Mouse (Mus musculus) c-Kit-positive CD71-positive TER-119-negative erythroid progenitor cells, embryonic 14.5 days (primary cell): ENCODE measurements around the gene Ncapg.
"Not testable (repeated sequence)": the region's sequence is repeated elsewhere in the genome, so short reads cannot be mapped to it uniquely, and the experiment has no call there.

ENCODE experiments used
- DNase-seq: peaks from one replicate; pipeline ENCODE4 v3.0.0-alpha.2; 2013; ENCODE audit warnings: low read depth

The Ncapg gene

DNA sequence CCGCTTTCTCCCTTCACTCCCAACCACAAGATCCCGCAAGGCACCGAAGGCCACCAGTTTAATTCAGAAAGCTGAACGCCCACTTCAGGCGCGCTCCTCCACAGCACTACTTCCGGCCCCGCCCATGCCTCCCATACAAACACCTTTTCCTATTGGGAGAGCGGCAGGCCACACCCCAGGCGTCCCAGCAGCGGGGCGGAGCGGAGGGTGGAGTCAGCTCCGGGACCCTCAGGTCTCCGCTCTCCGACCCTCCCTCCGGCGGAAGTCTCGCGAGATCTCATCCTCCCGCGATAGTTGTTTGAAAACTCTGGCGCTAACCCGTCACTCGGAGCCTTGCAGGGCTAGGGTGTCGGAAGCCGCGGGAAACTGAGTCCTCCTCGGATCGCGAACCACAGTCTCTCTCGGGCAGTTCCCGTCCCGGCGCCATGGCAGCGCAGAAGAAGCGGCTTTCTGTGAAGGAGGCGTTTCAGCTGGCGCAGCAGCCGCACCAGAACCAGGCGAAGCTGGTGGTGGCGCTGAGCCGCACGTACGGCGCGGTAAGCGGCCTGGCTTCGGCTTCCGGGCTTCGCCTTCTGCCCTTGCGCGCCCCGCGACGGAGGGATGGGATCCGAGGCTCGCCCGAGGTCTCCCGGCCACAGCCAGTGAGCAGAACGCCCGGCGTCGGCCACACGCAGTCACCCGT, at the start of gene Ncapg:
Gene Ncapg, plus strand, starts transcription at position 322 of the 682 bp plus-strand sequence.
- peak; percentile 99 for DNase-seq

DNA sequence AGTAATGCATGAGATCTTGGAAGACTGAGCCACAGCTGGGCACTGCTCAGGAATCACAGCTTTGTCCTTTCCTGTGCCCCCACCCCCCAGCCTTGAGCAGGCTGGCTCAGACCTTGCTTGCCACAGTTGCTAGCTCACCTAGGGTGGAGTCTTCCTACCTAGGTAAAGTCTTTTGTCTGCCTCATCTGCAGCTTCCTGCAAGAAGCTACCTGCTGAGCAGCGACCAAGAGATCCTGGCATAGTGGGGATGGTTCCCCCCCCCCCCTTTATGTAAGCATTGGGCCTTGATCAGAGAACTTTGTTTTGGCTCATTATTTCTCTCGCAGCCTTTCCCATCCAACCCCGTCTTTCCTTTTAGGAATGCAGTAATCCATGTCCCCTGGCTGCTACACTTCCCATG, 48.2 kb upstream of the Ncapg start:
- no peak for DNase-seq

DNA sequence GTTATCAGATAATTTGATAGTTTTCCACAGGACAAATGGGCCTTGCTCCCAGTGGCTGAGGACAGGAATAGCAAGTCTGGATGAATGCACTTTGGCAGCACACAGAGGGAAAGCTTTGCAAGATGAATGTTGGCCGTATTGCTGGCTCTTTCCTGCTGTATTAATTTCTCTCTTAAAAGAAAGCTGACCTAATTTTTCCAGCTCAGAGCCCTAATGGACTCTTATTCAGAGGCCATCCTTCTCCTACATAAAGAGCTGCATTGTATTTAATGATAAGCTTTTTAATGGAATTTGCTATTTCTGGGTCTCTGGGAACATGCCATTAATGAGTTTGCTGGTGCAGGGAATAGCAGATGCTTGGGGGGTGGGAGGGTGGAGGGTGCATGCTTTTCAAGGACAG, 41.9 kb upstream of the Ncapg start:
- DNase-seq: no peak

DNA sequence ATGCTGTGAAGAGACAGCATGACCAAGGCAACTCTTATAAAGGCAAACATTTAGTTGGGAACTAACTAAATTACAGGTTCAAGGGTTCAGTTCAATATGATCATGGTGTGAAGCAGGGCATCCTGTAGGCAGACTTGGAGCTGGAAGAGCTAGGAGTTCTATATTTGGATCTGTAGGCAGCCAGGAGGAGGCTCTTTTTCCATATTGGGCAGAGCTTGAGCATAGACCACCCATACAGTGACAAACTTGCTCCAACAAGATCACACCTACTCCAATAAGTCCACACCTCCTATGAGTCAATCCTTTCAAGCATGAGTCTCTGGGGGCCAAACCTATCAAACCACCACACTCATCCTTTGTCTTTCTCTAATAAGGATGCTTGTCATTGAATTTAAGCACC, 40.2 kb upstream of the Ncapg start:
- no peak for DNase-seq

DNA sequence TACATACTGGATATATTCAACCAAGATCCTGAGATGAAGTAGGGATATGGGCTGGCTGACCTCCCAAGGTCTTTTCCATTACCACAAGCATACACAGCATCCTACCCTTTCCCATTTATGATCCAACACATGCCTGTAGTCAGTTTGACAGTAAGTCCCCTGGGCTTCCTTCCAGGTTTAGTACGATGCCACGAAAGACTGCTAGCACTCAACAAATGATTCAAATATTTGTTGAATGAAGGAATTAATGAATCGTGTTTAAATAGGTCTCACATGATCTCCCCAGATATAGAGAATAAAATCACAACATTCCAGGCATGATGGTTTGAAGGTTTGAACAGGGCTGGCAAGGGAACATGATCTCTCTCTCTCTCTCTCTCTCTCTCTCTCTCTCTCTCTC, 31.3 kb upstream of the Ncapg start:
- no peak for DNase-seq

DNA sequence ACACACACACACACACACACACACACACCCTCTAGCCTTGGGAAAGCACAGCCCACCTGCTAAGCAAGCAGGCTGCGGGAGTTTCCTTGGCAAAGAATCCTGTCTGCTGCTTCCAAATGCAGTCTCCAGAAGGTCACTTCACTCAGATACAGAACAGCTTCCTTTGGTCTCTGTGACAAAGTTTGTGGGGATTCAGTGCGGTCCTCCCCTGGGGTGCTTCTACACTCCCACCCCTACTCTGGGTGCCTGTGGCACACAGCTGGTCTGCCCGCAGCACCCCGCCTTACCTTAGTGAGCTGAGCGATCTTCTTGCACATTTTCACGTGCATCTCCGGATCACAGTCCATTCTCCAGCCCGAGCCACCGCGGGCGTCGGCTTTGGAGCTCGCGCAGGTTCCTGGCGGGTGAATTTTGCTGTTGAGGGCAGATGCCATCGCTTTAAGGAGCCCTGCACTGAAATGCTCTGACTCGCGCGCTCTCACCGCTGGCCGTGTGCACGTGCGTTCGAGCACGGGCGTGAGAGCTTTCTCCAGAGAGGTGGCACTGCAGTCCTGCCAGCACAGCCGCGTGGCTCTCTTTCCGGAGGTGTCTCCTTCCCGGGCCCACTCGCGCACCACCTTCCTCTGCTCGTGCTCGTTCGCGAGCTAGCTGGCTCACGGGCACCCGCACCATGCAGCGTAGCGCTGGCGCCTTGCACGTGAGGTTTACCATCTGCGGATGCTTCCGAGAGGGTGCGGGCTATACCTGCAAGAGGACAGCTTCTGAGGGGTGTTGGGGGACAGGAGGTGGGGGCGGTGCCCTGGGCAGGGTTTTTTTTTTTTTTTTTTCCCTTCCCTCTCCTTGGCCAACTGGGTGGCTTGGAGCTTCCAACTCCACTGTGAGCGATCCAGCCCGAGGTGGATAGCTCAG, 30.7 kb upstream of the Ncapg start, which contains the start of gene Fam184b:
Gene Fam184b, minus strand, starts transcription at position 809 of the 909 bp plus-strand sequence.
- DNase-seq: no peak

DNA sequence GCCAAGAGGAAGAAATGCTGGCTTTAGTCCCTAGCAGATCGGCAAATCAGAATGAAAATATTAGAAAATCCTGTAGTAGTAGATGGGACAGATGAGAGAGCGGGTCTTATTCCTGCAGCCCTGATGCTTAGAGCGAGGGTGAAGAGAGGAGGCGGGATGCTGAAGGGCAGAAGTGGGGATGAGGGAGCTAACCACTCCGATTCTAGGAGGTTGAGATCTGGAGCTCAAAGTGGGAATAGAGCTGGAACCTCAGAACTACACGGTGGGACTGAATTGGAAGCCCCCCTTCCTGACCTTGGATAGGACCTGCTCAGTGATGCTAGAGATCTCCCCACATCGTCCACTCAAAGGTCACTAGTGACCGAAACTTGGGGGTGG, 30.0 kb upstream of the Ncapg start:
- no peak for DNase-seq

DNA sequence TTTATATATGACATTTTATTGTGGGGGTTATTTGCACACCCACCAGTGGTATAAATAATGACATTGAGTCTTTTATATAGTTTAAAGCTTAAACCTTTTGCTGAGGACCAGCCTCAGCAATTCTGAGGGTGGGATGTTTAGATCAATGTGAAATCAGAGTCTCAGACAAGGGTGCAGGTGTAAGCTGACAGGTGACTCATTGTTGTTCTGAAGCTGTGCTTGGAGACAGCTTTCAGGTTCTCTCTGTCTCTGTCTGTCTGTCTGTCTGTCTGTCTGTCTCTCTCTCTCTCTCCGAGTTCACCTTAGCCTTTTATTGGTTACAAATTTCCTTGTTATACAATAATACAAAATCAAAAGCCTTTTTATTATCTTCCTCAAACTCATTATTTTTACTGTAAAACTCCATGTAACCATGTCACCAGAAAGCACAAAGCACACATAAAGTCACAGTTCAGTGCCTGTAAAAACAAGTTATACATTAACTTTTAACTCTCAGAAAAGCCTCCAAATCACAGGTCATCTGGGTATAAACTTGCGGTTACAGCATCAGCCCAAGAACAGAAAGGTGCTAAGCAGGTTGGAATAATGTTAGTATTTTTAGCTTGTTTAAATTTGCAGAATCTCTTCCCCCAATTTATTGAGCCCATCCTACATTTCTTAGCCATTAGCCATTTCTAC, 18.6 kb upstream of the Ncapg start:
- no peak for DNase-seq

DNA sequence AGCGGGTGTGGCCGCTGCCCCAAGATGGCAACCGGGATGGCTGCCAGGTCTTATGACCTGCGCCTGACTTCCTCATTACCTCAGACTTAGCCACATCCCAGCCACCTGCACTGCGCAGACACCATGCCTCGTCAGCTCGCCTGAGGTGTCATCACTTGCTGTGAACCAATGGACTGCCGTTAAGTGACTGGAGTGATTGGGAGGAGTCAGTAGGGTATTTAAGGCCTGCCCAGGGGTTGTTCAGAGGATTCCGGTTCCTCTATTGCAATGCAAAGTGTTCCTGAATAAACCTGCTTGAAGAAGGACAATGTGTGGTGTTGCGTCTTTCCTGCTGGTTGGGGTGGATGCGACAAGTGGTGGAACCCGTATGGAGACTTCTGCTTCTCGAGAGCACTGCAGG, 11.3 kb upstream of the Ncapg start:
- DNase-seq: not testable (repeated sequence)

DNA sequence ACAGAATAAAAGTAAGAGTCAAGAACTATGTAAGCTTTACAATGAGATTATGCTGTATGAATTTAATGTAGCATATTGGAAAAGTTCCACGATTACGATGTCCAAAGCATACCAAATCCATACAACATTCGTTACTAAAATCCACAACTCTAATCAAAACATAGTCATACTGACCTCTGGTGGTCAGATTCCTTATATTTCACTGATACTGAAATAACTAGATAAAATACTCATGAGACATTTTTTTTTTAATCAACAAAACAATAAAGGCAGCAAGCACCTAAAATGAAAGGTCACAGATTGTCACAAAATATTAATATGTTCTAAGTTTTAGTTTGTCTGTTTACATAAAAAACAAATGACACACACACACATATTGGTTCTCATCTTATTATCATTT, 1.4 kb upstream of the Ncapg start:
- DNase-seq: peak; percentile 65

DNA sequence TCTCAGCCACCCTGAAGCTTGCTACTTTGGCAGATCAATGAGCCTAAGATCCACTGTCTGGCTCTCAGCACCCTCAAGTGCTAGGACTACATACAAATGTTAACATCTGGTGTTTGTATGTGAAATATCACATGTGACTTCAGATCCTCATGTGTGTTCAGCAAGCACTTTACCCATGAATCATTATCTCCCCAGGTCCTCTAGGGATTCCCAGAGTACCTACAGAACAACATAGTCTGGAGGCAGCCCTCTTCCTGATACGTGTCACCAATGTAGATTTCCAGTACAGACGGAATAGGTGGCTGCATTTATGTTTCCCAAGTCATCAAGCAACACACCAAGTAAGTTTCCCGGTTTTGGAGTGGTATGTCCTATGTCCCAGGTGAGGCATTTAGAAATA, 888 bp upstream of the Ncapg start:
- peak; percentile 24 for DNase-seq

DNA sequence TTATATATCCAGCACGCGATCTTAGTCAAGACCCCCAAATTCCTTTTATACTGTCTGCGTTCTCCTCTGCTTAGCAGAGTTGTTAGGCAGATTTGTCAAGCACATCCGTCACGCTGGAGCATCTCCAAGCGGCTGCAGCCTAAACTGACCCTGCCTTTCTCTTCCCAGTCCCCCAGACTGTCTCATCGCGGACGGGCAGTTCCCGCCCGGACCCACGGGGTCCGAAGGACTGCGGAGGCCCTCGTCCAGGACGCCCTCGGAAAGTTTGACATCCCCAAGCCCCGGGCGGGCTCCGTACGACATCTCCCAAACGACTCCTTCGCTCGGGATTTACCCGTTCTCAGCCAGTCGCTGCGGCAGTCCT, 503 bp upstream of the Ncapg start:
- DNase-seq: no peak

DNA sequence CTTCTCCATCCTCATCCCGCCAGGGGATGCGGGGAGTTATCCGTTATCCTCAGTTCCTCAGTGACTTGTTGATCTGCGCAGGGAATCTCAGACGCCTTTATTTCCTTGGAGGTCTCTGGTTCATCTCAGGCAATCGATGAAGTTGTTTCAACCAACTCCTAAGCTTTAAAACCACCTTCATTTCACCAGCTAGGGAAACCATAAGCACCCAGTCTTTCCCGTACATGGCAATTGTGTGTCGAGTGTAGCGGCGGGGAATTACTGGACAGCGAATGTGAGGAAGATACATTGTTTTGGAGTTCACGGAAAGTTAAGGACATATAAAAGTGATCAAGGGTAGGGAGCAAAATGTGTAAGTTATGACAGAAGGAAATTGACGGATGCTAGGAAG, 556 bp downstream of the Ncapg start:
- peak; percentile 23 for DNase-seq

DNA sequence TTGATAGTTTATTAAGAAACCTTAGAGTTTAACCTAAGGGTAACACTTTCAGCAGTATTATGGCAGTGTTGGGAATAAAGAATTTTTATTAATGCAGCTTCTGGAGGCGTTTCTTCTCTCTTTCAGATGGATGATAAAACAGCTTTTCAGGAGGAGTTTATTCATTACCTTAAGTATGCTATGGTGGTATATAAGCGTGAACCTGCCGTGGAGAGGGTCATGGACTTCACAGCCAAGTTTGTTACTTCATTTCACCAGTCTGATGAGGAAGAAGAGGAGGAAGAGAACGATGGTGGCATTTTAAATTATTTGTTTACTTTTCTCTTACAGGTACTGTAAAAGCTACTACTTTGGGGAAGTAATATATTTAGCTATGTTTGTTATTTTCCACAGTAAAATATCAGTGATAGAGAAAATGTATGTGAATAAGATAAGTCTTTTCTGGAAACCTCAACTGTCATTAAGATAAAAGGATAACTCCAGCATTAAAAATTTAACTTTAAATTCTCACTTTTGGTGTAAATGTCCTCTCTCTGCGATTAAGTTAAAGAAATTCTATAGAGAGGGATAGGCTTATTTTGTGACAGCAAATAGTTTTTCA, 1.3 kb downstream of the Ncapg start:
- DNase-seq: no peak

DNA sequence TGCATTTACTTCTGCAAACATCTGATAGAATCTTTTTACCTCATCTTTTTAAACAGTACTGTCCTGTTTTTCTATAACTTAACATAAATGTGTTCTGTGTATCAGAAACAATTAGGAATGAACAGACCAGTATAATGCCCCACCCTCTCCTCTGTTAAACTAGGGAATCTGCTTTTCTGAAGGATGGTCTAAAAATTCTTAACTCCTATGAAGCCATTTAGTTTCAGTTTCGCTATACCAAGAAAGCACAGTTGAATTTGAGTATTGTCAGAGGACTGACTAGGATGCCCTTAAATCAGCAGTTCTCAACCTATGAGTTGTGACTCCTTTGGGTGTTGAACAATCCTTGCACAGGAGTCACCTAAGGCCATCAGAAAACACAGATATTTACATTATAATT, 5.3 kb downstream of the Ncapg start:
- DNase-seq: no peak

DNA sequence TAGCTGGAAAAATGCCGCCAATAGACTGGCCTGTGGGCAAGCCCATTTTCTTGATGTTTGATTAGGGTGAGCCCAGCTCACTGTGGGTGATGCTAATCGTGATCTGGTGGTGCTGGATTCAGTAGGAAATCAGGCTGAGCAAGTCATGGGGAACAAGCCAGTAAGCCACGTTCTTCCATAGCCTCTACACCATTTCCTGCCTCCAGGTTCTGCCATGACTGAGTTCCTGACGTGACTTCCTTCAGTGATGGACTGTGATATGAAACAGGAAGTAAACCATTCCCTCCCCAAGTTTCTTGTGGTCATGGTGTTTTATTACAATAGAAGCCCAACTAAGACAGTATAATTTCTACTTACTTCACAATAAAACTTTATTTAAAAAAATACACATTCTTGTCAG, 7.9 kb downstream of the Ncapg start:
- DNase-seq: no peak

DNA sequence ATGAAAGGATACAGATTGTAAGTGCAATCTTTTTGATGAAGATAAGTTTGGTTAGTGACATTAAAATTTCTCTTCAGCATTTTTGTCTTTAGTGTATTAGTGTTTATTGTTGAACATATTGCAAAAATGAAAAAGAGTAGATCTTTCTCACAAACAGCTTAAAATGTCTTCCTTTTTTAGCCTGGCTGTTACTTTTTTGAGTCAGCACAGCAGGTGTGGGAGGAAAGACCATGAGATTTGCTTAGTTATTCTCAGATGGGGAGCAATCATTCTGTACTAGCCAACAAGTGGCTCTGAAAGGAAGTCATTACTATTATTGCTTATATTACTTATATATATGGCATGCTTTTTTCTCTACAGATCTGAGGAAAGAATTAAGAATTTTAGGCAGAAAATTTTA, 10.2 kb downstream of the Ncapg start:
- no peak for DNase-seq

DNA sequence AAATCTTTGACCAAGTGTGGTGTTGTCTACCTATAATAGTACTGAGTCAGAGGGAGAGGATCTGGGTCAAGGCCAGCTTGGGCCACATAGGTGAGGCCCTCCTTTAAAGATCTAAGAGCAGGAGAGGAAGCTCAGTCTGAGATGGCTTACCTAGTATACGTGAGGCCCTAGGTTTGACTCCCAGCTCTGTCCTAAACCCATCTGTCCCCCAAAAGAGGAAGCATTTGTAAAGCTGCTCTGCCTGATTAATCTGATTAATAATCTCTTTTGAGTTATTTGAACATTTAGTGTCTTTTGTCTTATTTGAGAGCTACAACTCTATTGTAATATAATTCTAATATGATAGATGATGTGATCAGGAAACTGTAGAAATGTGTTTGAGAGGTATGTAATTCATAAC, 13.7 kb downstream of the Ncapg start:
- no peak for DNase-seq

DNA sequence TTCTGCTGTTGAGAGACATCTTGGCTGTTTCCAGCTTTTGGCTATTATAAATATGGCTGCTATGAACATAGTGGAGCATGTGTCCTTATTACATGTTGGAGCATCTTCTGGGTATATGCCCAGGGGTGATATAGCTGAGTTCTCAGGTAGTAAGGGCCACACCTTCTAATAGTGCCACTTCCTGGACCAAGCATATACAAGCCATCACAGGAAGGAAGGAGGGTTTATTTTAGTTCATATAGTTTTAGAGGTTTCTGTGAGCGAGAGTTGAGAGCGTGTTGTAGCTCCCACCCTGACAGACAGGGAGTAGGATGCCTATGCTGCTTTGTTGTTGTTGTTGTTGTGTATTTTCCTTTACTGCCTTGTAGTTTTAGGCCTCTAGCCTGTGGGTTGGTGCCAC, 15.5 kb downstream of the Ncapg start:
- no peak for DNase-seq

DNA sequence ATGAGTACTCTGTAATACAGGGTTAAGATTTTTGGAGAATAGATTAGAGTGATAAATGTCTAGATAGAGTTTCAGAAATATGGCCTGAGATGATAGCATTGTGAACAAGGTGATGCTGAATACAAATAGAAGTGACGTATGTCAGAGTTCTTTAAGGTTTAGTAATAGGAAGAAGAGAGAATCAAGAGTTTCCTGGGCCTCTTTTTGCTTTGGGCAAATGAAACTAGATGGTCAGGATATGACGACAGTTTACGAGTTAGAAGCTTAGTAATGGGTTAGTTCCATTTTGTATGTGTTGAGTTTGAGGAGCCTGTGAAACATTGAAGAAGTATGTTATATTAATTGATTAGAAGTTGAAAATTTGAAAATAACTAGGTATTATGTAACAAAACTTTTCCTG, 16.5 kb downstream of the Ncapg start:
- DNase-seq: no peak

DNA sequence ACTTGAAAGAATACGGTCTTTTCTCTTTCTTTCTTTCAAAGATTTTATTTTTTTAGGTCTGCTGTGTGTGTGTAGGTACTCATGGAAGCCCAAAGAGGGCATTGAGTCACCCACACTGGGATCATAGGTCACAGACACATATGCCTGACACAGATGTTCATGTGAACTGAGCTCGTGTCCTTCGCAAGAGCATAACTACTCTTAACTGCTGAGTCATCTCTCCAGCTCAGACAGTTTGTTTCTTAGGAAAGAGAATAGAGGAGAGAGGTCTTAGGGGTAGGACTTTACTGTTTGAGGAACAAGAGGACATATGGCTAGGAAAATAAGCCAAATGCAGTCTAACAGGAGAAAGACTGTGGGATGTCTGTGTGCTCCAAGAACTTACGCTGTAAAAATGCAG, 19.4 kb downstream of the Ncapg start:
- no peak for DNase-seq

DNA sequence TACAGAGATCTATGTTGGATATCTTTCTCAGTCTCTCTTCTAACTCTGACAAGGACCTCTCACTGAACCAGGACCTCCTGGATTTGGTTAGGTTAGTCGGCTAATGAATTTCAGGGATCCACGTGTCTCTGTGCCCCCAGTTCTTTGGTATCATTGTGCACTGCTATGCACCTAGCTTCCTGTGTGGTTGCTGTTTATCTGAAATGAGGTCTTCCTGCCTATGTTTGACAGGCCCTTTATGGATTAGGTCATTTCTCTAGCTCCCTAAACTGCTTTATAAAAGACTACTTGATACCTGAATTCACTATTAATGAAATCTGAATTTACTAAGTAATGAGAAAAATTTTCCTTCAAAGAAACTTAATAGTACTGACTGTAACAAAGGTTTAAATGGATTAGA, 21.1 kb downstream of the Ncapg start:
- no peak for DNase-seq

DNA sequence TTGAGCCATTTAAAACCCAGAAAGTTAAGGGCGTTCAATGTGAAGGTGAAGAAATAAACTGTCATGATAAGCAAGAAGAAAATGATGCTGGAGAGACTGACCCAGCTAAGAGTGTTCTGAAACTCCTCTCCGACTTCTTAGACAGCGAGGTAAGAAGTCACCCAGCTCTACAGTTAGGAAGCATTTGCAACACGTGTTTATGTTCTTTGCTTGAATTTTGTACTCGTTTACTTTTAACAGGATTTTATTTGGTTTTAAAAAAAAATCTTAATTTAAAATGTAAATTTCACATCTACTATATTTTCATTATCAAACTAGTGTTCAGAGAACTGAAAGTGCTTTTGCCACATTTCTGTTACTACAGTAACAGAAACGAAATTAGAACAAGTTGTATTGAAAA, 22.0 kb downstream of the Ncapg start:
- no peak for DNase-seq
